Mouse (Mus musculus) heart, postnatal 4 days (tissue): ENCODE data around the gene Rtp4. TPM values are rescaled to one million over a fixed set of nuclear protein-coding genes. Genes with fewer than 3 reads are reported as not detected.

ENCODE experiments used
- DNase-seq: peaks from one replicate; pipeline ENCODE4 v3.0.0; 2021
- total RNA-seq, 2 experiments: library from RNA; stranded (reverse); gene quantifications; 2 replicates each; pipeline ENCODE4 v1.2.3; 2021

Gene Rtp4
- 1 to 10 TPM; 1.8 to 2.1 TPM for total RNA-seq

DNA sequence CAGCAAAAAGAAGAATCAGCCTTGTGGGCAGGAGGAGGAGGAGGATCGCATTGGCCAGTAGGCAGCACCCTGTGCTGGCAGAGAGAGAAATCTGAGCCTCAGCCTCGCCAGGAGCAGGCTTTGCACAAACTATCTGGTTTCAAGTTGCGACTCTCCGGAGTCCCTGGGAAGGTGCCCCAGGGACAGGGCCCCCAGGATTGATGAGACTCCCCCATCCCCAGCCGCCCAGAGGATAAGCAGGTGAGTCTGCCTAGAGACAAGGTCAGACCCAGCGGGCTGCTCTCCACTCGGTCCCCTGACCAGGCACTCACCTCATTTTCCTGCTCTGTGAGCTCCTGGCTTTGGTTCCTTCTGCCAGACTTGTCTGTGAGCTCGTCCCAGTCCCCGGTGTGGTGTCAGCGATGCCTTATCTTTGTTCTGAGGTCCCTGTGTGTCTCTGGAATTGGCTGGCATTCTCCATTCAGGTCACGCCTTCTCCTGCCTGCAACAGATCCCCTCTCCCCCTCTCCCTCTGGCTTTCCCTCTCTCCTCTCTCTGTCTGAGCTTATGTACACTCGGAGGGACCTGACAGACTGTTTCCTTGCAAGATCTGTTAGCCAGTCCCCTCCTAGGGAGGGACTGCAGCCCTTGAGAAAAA is at the start of gene Rtp4, which contains the start of gene Masp1:
Rtp4 (plus strand) TSS at position 57 of the 637 bp plus-strand sequence.
Masp1 (minus strand) TSS at position 581 of the 637 bp plus-strand sequence.
- DNase-seq, result peak; percentile 31

DNA sequence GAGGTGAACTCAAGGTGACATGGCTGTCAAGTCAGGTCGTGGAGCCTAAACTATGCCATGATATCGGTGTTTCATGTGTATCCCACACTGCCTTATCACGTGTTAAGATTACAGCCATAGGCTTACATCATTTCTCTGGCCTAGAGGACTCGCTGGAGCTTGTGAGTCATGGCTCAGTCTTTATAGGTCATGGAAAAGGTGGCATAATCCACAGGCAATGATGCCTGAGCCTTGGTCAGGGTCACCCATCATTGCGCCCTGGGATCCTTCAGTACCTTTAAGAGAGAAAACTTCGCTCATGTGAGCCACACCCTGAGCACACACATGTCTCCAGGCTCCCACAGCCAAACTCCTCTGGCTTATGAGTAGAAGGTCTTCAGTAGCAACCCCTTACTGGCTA is 48.5 kb upstream of the Rtp4 start:
- no peak for DNase-seq

DNA sequence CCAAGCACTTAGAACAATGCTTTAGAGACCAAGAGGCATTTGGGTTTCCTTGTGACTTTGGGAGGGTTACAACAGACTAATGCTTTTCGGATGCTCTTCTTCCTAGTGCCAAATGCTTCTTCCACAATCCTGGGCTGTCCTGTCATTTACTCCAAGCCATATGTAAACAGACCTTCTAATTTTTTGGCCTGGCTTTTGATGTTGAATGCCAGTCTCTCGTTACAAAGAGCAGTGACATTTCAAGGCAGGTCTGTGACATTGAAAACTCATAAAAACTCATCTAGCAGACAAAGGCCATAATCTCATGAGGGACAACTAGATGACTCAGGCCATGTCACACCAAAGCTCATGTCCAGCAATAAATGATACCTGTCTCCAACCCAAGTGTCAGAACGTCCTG is 48.0 kb upstream of the Rtp4 start:
- no peak for DNase-seq

DNA sequence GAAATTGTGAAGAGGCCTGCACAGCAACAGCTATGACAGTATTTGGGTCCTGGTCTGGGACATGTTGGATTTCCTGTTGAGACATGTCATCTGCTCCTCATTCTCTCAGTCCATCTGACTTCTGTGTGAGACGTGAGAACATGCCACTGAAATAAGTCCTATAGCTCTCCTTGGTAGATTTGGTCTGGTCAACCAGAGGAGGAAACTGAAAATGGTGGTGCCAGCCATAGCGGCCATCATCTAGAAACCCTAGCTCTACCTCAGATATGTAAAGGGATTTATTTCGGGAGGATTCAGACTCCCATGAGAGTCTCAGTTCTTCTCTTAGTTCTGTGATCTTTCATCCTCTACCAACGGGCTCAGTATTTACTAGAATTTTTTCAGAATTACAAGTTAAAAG is 44.4 kb upstream of the Rtp4 start:
- DNase-seq, result no peak

DNA sequence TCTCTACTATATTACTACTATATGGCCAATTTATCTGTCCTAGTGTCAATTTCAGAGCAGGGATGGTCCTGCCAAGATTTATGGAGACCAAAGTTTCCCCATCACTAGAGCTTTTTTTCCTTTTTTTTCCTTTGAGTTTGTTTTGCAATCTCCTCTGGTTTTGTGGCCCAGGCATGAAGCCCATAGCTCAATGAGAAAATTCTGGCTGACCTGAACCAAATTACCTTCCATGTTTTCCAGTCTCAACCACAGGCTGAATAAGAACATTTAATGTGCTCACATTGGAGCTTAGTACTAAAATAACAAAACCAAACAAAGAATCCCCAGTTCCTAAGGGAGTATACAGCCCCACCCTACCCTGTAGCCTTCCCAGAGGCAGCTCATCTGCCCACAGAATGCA is 43.5 kb upstream of the Rtp4 start:
- DNase-seq, result no peak

DNA sequence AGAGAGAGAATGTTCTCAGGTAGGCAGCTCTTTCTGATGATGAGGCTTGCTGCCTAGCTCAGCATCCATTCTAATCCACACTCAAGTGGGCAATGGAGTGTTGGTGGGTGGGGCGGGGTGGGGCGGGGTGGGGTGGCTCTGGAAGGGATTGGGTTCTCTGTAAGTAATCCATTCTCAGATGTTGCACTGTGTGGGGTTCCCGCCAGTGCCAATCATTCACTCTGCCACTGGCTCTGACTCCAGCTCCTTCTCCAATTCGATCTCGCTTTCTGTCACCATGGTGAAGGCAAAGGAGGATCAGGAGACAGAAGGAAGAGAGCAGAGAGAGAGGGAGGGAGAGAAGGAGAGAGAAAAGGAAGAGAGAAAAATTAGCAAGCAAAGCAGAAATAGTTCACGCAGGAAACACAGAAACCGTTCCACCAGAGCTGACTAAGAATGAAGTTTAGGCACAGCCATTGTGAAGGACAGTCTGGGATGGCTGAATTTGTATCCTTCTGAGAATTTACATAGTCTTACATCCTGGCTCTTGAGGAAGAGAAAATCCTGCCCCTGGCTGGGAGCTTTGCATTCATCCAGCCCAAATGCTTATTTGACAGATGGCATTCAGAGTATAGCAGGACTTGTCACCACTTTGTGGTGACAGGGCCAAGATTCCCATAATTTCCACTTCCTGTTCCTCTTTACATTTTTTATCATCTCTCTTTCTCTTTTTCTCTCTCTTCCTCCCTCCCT is 40.1 kb upstream of the Rtp4 start:
- no peak for DNase-seq

DNA sequence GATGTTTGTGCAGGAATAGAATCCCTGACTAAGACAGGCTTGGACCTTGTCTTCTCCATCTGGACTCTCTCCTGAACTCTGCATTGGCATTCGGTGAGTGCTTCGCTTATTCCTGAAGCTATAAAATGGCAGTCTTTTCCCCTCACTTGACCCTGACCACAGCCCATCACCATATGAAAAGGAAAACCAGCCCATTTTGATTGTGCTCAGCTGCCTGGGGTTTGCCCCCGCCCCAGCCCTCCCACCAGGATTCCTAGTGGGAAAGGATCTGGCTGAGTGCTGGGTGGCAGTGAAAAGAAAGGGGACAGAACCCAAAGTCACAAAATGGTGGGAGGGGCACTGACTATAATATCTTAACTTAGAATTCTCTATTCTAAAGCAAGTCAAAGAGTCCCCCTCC is 37.9 kb upstream of the Rtp4 start:
- no peak for DNase-seq

DNA sequence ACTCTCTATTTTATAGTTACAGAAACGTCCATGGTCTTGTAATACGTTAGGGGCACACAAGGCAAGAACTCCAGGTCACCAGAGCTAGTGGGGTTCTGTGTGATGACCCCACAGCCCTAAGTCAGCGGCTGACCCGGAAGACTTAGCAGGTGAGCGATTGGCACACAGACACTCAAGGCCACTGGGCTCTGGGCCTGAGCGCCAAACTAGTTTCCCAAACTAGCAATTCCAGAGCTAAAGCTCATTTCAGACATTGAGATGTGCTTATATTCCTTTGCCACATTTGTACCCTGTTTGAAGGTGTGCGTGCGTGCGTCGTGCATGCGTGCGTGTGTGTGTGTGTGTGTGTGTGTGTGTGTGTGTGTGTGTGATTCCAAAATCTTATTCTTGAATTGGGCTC is 37.2 kb upstream of the Rtp4 start:
- DNase-seq, result no peak

DNA sequence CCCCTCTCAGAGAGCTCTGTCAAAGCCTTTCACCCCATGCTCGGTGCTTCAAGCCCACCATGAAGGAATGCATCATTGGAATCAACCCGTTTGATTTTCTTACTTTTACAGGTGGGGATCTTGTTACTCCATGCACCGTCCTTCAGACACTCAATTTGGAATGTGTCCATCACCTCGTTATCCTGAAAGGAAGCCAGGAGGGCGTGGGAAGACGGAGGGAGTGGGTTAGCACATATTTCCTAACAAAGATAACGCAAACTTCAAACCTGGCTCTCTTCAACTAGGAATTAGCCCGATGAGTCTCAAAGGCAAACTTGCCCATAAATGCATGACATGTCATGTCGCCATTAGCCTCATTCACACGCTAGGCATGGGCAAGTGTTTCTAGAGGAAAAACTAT is 36.8 kb upstream of the Rtp4 start:
- DNase-seq, result no peak

DNA sequence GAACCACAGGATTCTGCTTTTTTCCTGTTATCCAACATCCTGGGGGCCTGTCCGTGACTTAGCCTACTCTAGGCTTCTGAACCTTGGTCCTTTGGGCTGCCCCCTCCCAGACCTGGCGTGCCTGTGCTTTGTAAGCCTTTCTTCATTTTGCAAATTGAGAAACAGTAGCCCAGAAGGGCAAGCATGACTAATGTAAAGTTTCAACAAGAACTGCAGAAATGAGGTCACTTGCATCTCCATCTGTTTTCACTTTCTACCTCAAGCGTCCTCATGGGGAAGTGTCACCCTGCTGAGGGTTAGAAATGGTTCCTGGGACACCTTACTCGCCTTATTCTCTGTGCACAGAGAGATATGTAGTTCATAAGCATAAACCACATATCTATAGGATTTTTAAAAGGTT is 27.3 kb upstream of the Rtp4 start:
- no peak for DNase-seq

DNA sequence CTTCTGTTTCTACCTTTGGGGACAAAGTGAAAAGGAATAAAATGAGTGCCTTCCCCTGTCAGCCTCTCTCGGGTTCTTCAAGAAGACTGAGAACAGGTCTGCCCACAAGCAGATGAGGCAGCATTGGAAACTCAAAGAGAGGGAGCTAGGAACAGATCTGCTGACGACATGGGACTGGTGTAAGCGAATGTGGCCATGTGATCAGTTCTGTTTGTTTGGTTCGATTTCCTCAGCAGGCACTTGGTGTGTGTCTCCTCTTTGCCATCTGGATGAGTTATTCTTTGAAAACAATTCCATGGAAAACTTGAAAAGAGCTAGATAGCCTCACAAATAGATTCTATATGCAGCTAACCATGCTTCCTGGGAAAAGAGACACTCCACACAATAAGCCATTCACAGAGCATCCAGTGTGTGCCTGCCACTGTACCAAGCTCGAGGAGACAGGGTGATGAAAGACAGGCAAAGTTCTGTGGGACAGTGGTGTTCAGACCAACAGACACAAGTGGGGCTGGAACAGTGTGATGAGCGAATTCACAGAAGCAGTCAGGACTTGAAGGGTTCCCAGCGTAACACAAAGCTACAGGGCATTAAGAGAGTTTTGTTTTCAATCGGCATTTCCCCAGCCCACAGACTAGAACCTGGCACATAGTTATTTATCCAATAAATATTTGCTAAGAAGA is 23.7 kb upstream of the Rtp4 start:
- no peak for DNase-seq

DNA sequence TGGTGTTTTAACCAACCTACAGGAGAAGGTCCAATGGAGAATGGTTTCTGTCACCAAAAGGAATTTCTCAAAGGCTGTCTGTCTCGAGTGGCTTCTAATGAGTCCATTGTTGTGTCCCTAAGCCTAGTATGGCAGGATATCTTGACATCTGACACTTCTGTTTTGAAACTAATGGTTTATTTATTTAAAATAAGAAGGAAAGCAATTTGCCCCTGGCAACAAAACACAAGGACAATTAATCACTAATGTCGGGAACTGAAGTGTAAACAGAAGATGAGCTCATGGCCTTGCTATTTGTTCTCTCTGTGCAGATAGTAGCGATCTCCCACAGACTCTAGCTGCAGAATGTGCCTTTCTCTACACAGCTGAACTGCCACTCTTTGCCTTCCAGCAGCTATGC is 22.7 kb upstream of the Rtp4 start:
- DNase-seq, result no peak

DNA sequence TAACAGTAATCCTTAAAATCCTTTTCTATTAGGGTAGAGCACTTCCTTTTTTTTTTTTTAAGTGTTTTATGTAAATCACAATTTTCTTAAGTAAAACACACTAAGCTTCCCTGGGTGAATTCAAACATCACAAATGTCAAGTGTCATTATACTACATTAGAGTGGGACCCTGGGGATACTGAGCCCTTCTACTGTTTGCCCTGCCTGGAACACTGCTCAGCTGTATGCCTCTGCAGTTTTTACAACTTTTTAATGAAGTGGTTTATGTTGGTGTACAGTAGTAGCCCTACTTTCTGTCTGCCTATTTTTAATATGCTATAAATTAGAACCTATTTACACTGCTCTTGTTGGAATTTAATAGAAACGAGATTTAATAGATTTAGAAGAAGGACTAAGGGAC is 22.2 kb upstream of the Rtp4 start:
- no peak for DNase-seq

DNA sequence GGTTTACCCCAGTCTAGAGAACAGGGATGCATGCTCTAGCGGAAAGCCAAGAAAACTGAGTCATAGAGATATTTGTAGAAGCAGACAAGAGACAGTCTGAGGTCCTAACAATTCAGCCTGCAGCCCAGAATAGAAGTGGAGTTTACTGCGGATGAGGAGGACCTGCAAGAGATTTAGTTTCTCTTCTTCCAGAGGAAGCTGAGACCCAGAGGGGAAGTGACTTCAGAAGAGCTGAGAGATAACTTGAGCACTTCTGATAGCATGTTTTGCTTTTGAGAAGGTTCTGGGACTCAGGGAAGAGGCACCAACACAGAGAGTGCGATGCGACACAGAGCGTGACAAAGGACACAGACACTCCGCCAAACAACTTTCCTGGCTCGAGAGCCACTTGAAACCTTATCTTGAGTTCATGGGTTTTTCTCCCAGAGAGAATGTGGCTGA is 21.4 kb upstream of the Rtp4 start:
- peak; percentile 54 for DNase-seq

DNA sequence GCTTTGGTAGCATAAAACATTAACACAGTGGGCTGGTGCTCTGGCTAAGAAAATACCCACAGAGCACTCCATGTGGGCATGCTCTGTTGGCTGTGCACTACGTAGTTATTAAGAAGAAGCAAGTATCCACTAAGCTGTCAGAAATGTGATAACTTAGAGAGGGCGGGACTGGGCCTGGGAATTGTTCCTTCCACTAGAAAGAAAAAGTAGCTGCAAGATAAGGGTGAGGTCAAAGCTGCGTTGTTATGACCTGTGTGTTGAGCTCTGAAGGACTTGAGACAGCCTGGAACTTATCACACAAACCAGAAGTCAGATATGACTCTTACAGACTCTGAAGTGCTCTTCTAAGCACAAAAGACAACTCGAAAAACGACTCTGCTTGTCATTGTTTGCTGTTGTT is 19.5 kb upstream of the Rtp4 start:
- DNase-seq, result no peak

DNA sequence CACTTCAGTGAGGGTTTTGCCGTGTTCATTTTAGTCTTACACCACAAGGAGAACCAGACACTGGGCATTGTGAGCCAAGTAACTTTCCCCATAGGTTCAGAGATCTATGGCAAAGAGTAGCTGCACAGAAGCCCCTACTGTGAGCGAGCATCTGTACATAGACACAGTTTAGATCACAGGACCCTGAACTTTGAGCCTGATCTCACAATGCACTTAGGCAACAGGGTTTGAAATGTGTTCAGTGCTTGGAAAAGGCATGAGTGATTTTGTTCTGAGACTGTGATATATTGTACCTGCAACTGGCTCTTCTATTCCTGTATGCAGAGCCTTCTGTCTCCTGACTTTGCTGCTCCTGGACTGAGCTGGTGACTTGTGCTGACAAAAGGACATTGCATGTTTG is 18.8 kb upstream of the Rtp4 start:
- no peak for DNase-seq

DNA sequence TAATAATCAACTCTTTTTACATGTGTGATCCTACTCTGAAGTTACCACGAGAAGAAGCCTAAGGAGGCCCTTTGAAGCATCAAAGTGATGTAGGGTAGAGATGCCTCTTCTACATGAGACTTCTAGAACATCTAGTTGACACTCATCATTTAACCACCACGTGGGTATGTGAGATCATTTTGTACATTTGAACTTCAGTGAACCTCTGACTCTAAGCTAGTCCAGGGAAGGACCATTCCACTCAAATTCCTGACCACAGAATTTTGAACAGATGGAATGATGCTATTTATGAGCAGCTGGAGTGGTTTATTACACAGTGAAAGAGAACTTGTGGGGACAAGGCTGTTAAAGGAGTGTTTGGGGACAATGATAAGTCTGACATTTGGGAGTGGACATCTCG is 17.6 kb upstream of the Rtp4 start:
- DNase-seq, result no peak

DNA sequence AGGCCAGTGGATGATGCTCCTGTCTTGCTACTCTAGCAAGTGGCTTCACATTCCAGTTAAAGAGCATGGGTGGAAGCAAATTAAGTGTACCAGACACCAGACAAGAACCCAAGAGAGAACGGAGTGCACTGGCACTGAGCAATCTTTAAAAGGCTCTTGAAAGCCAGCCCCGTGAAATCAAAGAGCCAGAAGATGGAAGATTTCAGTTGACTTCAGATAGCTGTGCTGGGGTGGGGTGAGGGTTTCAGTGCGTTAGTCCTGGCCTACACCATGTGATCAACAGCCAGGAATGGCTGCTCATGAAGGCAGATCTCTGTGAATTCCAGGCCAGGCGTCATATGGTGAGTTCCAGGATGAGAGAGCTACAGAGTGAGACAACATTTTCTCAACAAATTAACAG is 16.7 kb upstream of the Rtp4 start:
- no peak for DNase-seq

DNA sequence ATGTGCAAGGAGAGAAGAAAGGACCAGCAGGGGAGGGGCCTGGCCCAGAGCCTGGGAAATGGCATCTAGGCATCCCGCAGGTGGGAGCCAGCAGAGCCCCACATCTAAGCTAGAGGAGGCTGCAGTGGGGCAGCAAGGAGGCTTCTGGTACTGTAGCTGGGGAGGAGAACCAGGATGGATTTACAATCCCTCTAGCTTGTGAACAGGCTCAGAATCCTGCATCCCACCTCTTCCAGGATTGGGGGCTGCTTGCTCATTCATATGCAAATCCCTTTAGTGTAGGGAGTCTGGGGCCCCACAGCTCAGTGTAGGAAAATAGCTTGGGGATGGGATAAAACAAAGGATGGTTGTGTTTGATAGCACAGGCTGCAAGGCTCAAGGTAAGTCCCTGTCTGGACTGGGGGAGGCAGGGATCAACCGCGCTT is 15.8 kb upstream of the Rtp4 start:
- DNase-seq, result no peak

DNA sequence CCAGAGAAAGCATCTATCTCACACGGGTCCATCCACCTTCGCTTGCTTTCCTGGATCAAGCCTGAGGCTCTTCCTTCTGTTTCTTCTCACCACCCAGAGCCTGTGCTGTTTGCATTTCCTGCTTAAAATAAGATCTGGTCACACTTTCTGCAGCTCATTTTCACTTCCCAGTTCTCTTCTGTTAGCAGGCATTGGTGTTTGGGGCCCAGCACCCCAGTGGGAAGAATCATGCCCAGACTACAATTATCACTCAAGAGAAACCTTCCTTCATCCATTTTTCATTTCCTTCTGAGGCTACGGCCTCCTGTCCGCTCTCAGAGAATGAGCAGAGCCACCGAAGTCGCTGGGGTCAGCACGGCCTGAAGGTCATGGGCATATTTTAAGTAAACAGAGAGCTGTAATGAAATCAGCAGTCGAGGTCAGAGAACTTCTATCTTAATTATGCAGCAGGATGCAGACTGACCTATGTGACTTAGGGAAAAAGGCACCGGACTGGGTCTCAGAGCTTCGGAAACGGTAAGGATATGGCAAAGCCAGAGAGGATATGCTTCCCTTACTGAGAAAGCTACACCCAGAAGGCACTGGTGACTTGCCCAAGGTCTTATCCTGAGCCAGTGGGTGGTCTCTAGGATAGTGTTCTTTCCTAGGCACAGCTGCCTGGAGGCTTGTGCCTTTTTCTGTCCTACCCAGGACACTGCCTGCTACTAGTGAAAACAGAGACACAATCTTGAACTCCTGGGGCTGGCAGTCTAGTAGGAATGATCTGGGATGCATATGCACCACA is 14.0 kb upstream of the Rtp4 start:
- DNase-seq, result no peak

DNA sequence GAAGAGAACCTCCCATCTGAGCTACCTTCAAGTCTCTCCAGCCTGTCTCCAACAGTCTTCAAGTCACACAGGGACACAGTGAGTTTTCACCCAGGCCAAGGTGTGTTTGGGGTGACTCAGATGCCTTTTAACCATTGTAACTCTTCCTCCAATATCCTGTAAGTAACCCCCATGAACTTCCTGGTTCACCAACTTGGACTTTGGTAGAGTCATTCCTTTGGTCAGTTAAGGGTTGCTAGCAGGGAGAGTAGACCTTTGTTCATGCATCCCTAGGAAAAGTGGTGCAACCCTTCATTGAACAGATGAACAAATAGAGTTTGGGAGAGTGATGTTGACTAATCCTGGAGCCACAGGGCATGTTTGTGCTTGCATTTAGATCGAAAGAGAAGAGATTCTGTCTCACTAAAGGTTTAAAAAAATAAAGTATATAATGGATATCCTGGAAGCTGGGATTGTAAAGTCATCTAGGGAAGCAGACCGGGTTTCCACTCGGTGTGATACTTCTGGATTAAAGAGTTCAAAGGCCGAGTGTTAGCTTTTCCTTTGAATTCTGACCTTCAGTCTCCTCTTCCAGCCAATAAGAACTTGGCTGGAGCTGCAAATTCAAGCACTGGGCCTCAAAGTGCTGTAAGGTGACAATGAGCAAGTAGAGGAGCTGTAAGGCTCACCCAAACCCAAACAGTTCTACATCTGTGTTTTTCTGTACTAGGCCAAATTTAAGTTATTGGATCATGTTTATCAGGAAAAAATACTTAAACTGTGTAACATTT is 8.7 kb upstream of the Rtp4 start:
- no peak for DNase-seq

DNA sequence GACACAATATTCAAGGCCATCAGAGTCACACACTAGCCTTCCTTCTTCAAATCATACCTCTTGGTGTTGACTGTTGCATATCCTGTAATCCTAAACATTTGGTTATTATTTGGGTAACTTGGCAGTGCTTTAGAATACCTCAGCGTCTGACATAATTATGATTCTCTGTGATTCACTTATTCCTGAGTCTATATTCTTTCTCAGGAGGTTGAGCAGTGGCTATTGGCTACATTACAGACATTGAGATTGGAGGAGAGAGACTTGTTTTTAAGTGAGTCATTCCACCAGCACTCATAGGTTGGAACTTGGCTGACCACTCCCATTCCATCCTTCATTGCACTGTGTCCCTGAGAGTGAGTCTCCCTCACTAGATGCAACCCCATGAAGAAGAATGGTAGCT is 6.7 kb upstream of the Rtp4 start:
- no peak for DNase-seq
